Mouse (Mus musculus) stomach, postnatal 0 days (tissue): ENCODE measurements at regions not wholly inside any gene's neighbourhood (a gene's known extent, or its start where the extent isn't known, plus 50 kb on each side); places are given as distances from the start of the nearest gene placed in this dataset.

Experiments
- CTCF ChIP-seq: IDR thresholded peaks from 2 replicates; pipeline ENCODE4 v1.5.1; 2016; ENCODE audit warnings: antibody characterized with exemption, low read depth, mild to moderate bottlenecking, moderate library complexity
- EP300 ChIP-seq: optimal IDR thresholded peaks from 2 replicates; pipeline ENCODE3; 2016; ENCODE audit warnings: antibody characterized with exemption

DNA sequence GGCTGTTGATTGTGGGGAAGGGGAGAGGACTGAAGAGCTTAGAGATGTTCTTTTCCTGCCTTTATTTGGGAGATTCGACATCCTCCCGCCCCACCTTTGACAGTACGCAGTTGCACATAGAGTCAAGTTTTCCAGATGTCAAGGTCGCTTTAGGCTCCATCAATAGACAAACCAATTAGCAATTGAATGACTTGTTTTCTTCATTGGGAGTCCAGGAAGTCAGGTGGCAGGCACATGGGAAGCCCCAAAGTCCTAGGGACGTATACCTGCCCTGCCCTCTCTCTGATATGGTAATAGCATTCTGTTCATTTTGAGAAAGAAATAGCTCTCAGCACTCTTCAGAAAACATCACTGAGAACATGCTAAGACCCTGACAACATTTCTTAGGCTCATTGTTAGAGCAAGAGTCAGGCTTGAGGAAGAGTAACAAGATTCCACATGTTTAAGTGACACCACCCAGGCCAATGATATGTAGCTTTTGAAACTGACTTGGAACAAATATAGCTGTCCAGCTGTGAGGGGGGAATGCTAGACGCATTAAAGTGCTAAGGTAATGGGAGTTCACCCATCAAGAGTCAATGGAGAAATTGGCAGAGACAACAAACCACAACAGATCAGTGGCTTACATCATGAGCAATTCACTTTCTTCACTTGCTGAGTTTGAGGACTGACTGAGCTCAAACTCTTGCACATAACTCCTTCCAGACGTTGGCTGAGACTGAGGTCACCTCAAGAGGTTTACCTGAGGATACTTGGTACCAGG, 499.9 kb downstream of the Dok5 start:
- TF ChIP-seq CTCF (no peak), EP300 (no peak)
